Mouse (Mus musculus): ENCODE results near the gene Krt7.

GRCm38 (mm10) chr15:101438555-101438954 lies 27.7 kb downstream of the Krt7 start, which contains the start of gene Krt87:
- no peak for TF ChIP-seq CTCF (IDR thresholded peaks at IDR 0.05; ENCODE audit: low read depth, low read length)
- TF ChIP-seq TAL1 (conservative IDR thresholded peaks at IDR 0.05; ENCODE audit: low read depth, low read length): no peak

Data from G1E (cell line).